Mouse (Mus musculus): ENCODE measurements around the gene Pde4d.
A peak's percentile ranks its signal among the peaks of the same experiment; 100 is the strongest.

Gene Pde4d

DNA sequence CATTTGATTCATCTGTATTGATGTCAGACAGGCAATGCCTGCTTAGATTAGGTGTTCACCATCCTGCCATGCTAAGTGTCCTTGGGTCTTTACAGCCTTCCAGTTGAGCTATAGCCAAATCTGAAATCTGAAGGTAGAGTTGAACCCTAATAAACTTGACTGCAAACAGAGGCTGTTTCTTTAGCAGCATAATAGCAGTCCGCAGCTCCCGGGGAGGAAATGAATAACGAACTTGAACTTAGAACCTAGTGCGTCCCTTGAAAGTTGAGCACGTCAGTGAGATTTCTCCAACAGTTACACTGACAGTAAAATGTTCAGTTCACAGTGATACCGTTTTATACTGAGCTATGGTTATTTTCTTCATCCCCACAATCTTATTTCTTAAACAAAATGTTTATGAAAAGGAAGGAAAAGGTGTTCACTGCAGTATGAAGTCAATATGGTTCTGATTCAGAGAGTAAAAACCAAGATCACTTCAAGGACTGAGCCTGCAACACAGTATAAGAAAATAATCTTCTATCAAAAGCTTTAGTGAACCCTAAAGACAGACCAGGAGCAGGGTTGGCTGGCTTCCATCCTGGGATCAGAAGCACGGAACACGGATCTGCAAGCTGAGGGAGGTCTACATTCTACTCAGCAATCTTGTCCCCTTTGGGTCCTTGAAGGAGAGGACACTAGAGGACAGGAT is 1372.1 kb downstream of the Pde4d start:
- DNase-seq (ENCODE audit: low read depth): no peak

DNA sequence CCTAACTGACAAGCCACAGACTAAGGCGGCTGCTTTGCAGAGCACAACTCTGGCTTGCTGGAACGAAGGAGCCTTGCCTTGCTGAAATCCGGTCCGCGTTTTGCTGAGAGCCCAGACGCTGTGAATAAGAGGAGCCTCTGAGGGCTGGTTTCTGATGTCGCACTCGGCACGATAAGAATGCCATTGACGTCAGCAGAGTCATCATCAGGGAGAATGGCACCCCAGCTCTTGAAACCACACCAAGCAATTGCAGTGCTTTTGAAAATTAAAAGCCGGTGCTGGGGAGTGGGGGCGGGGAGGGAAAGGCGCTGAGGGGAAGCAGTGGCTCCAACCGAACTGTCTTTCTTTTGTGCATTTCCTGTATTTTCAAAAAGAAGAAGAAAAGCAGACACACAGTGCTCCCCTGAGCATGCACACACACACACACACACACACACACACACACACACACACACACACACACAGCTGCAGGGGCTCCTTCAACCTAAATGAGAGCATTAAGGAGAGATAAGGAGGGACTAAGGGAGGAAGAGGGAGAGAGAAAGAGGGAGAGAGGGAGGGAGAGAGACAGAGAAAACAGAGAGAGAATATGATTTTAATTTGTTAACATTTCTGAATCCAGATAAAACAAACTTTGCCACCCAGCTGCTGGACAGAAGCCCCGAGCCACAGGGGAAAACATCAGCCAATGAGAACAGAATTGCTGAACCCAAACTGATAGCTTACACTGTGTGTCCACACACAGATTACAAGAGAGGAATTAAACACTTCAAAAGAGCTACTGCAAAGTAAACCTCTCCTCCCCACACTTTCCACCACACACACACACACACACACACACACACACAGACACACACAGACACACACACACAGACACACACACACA is 1372.9 kb downstream of the Pde4d start:
- DNase-seq (ENCODE audit: low read depth): peak; percentile 99

DNA sequence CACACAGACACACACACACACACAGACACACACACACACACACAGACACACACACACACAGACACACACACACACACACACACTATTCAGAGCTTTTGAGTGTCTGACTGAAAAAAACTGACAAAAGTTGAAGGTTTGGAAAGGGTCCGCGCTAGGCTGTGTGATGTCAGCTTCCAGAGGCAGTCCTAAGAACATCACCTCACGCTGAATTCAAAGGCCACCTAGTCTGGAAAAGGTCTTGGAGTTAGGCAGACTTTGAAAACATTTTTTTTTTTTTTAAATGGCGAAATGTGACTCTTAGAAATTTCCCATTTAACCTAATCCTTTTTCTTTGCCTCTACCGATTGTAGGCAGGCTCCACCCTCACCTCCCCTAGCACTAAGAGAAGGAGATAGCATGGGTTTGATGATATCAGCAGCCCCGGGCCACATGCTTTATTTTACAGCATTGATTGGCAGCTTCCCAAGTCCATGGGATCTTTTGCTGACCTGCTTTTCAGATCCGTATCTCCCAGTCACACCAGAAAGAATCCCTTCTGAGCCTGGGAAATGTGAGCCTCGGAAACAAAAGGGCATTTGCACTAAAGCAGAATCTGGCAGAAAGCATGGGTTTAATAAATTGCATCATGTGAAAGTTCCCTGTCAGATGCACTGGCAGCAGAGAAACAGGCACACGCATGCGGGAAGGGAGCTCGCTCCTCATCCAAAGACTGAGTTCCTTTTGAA is 1373.7 kb downstream of the Pde4d start:
- no peak for DNase-seq (ENCODE audit: low read depth)

DNA sequence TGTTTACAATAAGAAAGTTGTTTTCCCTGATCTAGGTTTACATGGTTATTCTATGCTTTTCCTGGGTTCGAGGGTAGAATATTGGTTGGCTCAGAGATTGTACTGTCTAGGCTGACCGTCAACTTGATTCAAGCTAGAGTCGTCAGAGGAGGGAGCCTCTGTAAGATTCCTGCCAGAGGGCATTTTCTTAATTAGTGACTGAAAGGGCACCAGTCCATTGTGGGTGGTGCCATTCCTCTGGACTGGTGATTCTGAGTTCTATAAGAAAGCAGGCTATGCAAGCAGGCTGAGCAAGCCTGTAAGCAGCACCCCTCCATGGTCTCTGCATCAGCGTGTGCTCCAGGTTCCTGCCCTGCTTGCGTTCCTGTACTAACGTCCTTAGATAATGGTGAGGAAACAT is 1376.1 kb downstream of the Pde4d start:
- no peak for DNase-seq (ENCODE audit: low read depth)

DNA sequence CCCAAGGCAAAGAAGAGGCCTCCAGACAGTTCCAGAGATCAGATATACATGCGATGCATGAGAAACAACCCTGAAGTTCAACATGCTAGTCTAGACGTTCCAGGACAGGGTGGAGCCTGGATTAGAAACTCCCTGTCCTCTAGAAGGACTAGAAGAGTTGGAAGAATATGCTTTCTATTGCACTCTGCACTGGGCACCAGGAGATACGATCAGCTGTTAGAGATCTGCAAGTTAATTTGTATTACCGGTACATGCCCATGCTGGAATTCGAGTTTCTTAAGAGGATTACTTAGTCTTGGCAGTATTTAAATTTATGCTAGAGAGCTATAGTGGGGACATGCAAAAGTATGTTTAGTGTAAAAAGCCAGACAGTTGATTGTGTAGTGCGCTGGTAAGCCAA is 1377.6 kb downstream of the Pde4d start:
- no peak for DNase-seq (ENCODE audit: low read depth)

DNA sequence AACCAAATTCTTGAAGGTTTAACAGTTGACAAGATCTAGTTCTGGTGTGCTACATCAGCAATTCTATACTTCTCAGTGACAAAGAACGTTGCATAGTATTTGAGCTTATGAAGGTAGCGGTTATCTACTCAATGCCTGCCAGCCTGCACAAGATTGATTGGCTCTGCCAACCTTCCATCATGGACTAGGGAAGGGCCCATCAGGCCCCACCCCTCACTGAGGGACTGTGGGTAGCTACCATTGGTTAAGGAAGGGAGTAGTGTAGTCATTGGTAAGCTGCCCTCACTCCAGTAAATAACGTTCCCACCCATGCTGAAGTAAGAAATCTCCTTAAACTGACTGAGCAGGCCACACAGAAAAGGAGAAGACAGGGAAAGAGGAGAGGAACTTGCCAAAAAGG is 1378.2 kb downstream of the Pde4d start:
- DNase-seq (ENCODE audit: low read depth): no peak

DNA sequence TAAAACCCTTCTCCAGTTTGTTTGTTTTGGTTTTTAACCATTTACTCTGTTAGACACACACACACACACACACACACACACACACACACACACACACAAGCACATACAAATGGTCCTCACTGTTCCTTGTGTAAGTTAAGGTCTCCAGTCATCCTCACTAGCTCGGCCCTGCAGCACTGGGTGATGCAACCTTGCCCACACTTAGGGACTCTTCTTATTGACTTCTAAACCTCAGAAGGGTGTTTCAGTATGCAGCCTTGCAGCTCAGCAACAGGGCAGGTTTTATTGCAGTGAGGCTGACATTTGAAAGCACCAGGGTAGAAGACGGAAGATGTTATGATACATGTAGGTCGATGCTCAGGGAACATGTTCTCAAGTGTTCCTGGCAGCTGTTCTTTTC is 1379.7 kb downstream of the Pde4d start:
- no peak for DNase-seq (ENCODE audit: low read depth)

- DNase-seq (ENCODE audit: low read depth): no peak
These were observed 1385.2 kb downstream of the Pde4d start for GRCm38 (mm10) chr13:109834935-109835334.

DNA sequence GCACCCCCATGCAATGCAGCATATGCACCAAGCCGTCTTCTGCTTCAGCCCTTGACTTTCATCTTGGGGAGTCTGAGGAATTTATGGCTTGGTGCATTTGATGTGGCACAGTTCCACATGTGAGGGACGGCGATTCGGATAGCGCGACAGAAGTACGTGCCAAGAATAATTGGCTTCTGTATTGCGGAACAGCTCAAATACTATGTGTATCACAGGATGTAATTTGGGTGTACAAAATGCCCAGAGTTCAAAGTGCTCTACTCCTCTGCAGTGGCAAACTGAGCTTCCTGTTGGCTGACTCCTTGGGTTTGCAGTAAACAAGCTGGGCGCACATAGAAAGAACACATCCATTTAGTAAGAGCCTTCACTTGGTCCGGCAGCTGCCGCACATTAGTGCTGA is 1387.7 kb downstream of the Pde4d start:
- DNase-seq (ENCODE audit: low read depth): no peak

- no peak for DNase-seq (ENCODE audit: low read depth)
These were observed 1388.2 kb downstream of the Pde4d start for GRCm38 (mm10) chr13:109837921-109838320.

- no peak for DNase-seq (ENCODE audit: low read depth)
These were observed 1390.5 kb downstream of the Pde4d start for GRCm38 (mm10) chr13:109840251-109840650.

DNA sequence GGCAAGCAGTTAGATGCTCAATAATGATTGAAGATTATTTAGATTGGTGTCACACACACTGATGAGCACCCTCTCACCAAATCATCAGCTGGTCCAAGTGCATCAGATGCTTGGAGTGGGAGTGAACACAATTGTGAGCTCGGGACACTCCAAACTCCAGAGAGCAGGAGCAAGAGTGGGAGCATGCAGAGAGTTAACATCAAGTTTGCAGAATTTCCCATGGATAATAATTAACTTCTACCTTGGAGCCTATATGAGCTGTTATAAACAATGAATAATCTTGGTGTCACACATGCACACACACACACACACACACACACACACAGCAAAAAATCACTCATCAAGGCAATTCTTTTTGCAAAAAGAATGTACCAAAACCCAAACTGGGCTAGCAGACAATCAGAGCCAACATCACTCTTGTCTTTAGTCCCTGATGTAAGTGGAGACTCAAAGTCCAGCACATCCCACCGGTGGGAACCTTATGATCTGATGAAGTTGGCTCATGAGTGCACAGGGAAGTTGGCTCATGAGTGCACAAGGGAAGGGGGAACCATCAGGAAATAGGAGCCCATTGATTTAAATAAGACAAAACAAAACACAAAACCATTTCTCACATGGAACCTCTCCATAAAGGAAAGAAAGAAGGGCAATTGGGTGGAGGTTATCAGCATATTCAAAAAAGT is 1391.5 kb downstream of the Pde4d start:
- no peak for DNase-seq (ENCODE audit: low read depth)

GRCm38 (mm10) chr13:109842982-109843381 is 1393.2 kb downstream of the Pde4d start:
- DNase-seq (ENCODE audit: low read depth): no peak

GRCm38 (mm10) chr13:109844828-109845227 is 1395.1 kb downstream of the Pde4d start:
- no peak for DNase-seq (ENCODE audit: low read depth)

DNA sequence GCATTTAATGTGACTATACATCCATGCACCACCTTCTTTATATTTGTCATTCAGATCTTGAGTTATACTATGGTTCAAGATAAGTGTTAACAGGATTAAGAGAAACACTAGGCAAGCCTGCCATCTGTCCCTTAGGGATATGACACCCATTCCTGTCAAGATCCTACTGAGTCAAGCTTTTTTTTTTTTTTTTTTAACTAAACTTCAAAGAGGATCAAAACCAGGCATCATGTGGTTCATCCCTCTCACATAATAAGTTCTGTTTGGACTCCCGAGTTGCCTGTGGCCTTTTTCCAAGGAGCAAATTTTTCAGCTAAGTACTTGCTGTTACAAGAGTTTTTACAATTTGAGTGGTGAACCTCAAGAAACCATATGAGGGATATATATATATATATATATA is 1414.1 kb downstream of the Pde4d start:
- no peak for DNase-seq (ENCODE audit: low read depth)

DNA sequence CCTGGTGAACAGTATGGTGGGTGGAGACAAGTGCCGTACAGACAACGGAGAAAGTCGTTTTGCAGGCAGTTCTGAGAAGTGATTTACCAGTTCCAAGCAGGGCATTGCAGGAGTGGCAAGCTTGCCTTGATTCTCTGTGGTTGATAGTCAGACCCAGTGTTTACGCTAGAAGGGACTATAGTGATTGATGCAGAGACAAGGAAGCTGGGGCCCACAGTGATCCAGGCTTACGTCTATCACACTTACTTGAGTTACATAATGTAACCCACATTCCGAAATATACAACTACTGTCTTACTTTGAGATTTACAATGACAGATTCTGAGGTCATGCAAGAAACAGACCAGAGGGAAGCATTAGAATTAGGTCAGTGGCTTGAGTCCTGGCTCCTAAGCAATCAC is 1414.6 kb downstream of the Pde4d start:
- DNase-seq (ENCODE audit: low read depth): no peak

DNA sequence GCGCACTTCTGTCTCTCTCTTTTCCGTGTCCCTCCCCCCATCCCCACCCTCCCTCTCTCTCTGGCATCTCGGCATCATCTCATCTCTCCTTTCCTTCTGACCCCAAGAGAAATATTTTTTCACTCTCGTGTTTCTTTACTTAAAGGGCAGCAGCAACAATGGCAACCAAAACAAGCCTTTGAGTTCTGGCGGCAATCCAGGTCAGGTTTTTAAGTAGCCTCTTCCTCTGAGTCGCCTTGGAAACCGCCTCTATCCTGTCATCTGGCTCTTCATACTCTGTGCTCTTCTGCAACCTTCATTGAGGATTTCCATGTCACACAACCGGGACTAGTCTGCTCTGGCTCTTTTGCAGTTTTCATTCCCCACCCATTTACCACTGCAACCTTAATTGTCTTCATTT is 1430.6 kb downstream of the Pde4d start:
- DNase-seq (ENCODE audit: low read depth): no peak

- no peak for DNase-seq (ENCODE audit: low read depth)
These were observed 1431.6 kb downstream of the Pde4d start for GRCm38 (mm10) chr13:109881161-109881857.

DNA sequence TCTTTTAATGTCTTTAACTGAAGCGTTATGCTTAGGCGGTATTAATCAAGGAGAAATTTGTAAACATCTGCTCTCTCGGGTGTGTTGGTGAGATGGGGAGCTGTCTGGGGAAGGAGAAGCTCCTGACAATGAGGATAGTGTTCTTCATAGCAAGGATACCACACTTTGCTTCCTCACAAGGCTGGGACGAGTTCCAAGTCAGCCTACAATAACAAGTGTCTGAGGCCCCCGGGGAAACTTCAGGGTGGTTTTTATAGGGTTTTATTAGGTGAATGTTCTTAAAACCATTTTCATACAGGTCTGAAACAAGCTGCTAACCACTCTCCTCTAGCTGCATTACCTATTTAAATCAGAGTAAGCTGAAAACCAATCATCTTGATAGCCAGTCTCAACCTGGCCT is 1433.9 kb downstream of the Pde4d start:
- no peak for DNase-seq (ENCODE audit: low read depth)

GRCm38 (mm10) chr13:109884812-109885211 is 1435.1 kb downstream of the Pde4d start:
- no peak for DNase-seq (ENCODE audit: low read depth)

GRCm38 (mm10) chr13:109888293-109888692 is 1438.5 kb downstream of the Pde4d start:
- no peak for DNase-seq (ENCODE audit: low read depth)
